Mouse (Mus musculus) lung, postnatal 0 days (tissue): ENCODE measurements at regions not wholly inside any gene's neighbourhood (a gene's known extent, or its start where the extent isn't known, plus 50 kb on each side); places are given as distances from the start of the nearest gene placed in this dataset.
"Not testable (repeated sequence)": the region's sequence is repeated elsewhere in the genome, so short reads cannot be mapped to it uniquely, and the experiment has no call there.

ENCODE experiments used
- ATAC-seq: fragments of 200-750 bp; cut with Nextera tagmentation; 2 replicates; pipeline ENCODE4 v1.8.0; 2017; ENCODE audit warnings: moderate library complexity
- DNase-seq: peaks from one replicate; pipeline ENCODE4 v3.0.0-alpha.2; 2016; ENCODE audit warnings: low spot score
- H3K27ac ChIP-seq: fragments of 300-500 bp; sonication (generic); 2 replicates; pipeline ENCODE4 v1.5.1; 2014; ENCODE audit warnings: antibody characterized with exemption, mild to moderate bottlenecking, low read length, mixed read lengths
- H3K27me3 ChIP-seq: fragments of 300-500 bp; sonication (generic); replicated peaks from 2 replicates; pipeline ENCODE4 v1.6.1; 2014; ENCODE audit warnings: low read length, mixed read lengths; ENCODE audit not compliant: insufficient read depth
- H3K36me3 ChIP-seq: fragments of 300-500 bp; sonication (generic); 2 replicates; pipeline ENCODE4 v1.6.1; 2014; ENCODE audit warnings: low read length, mixed read lengths; ENCODE audit not compliant: insufficient read depth
- H3K4me1 ChIP-seq: fragments of 300-500 bp; sonication (generic); 2 replicates; pipeline ENCODE4 v1.6.1; 2014; ENCODE audit warnings: antibody characterized with exemption, low read depth, low read length, mixed read lengths; ENCODE audit not compliant: insufficient read depth
- H3K4me2 ChIP-seq: fragments of 300-500 bp; sonication (generic); replicated peaks from 2 replicates; pipeline ENCODE4 v1.6.1; 2014; ENCODE audit warnings: low read depth, mild to moderate bottlenecking, low read length, moderate library complexity, mixed read lengths
- H3K4me3 ChIP-seq: fragments of 300-500 bp; sonication (generic); 2 replicates; pipeline ENCODE4 v1.5.1; 2014; ENCODE audit warnings: low read depth, low read length
- H3K9ac ChIP-seq: fragments of 300-500 bp; sonication (generic); replicated peaks from 2 replicates; pipeline ENCODE4 v1.6.1; 2014; ENCODE audit warnings: low read depth, mild to moderate bottlenecking
- H3K9me3 ChIP-seq: fragments of 300-500 bp; sonication (generic); 2 replicates; pipeline ENCODE4 v1.6.1; 2016; ENCODE audit warnings: low read length, mixed read lengths
- CTCF ChIP-seq: IDR thresholded peaks from 2 replicates; pipeline ENCODE4 v1.5.1; 2016; ENCODE audit warnings: antibody characterized with exemption, mild to moderate bottlenecking
- EP300 ChIP-seq: IDR thresholded peaks from 2 replicates; pipeline ENCODE4 v1.6.1; 2016; ENCODE audit warnings: antibody characterized with exemption, mild to moderate bottlenecking, control low read depth
- WGBS: fragments of 180-500 bp; shearing (Covaris S2); extraction: QIAGEN DNeasy Blood & Tissue Kit; methylation state at CpG from one replicate; pipeline ENCODE4 v1.1.7; 2014; 5-methylcytosine and 5-hydroxymethylcytosine counted together

GRCm38 (mm10) chr15:96078580-96078979, 208.7 kb upstream of the Arid2 start:
- Histone ChIP-seq H3K27ac (no peak overlapping the region), H3K4me3 (no peak overlapping the region), H3K27me3 (no peaks in the 10 kb centered on the region), H3K9ac (no peak overlapping the region), H3K4me2 (no peak overlapping the region), H3K4me1 (no peaks in the 10 kb centered on the region), H3K9me3 (no peaks in the 10 kb centered on the region), H3K36me3 (no peaks in the 10 kb centered on the region)
- DNase-seq (peak; percentile 16), ATAC-seq (peak; percentile 64)
- TF ChIP-seq CTCF (no peak), EP300 (no peak)
- 38% methylated on average over 2 of the region's 2 CpGs for WGBS

- no peak overlapping the region for H3K9ac ChIP-seq
- no peak for TF ChIP-seq CTCF
- TF ChIP-seq EP300, result peak; percentile 95
- WGBS, result 59% methylated on average over 9 of the region's 9 CpGs
Observed at GRCm38 (mm10) chr15:96089676-96090075, 197.6 kb upstream of the Arid2 start.

GRCm38 (mm10) chr15:96096438-96096837, 190.9 kb upstream of the Arid2 start:
- H3K27ac ChIP-seq, result no peak overlapping the region
- 85% methylated on average over 3 of the region's 3 CpGs for WGBS
- H3K9ac ChIP-seq, result no peak overlapping the region
- TF ChIP-seq CTCF (peak; percentile 39), EP300 (no peak)
- ATAC-seq (no peak), DNase-seq (no peak)
- H3K4me2 ChIP-seq, result no peak overlapping the region
- no peaks in the 10 kb centered on the region for H3K27me3 ChIP-seq
- H3K9me3 ChIP-seq, result no peaks in the 10 kb centered on the region
- no peaks in the 10 kb centered on the region for H3K4me1 ChIP-seq
- no peaks in the 10 kb centered on the region for H3K36me3 ChIP-seq
- no peak overlapping the region for H3K4me3 ChIP-seq

More at GRCm38 (mm10) chr15:96089676-96090075, 197.6 kb upstream of the Arid2 start:
- peak; percentile 79 for DNase-seq
- Histone ChIP-seq H3K27ac (no peak overlapping the region), H3K9me3 (no peaks in the 10 kb centered on the region), H3K4me1 (no peaks in the 10 kb centered on the region), H3K4me3 (no peak overlapping the region), H3K36me3 (no peaks in the 10 kb centered on the region), H3K4me2 (no peak overlapping the region), H3K27me3 (no peaks in the 10 kb centered on the region)
- ATAC-seq, result peak; percentile 94

GRCm38 (mm10) chr15:96098821-96099220, 188.5 kb upstream of the Arid2 start:
- H3K27ac ChIP-seq, result no peak overlapping the region
- TF ChIP-seq EP300, result no peak
- no peak for TF ChIP-seq CTCF
- H3K9me3 ChIP-seq, result no peaks in the 10 kb centered on the region
- no peak overlapping the region for H3K9ac ChIP-seq
- no peak for ATAC-seq
- no peaks in the 10 kb centered on the region for H3K36me3 ChIP-seq
- no peak overlapping the region for H3K4me2 ChIP-seq
- no peaks in the 10 kb centered on the region for H3K4me1 ChIP-seq
- 77% methylated on average over 5 of the region's 5 CpGs for WGBS
- H3K27me3 ChIP-seq, result no peaks in the 10 kb centered on the region
- no peak overlapping the region for H3K4me3 ChIP-seq
- no peak for DNase-seq

- not testable (repeated sequence) for H3K4me1 ChIP-seq, H3K36me3 ChIP-seq, H3K27me3 ChIP-seq, H3K27ac ChIP-seq, H3K4me3 ChIP-seq, DNase-seq, H3K9me3 ChIP-seq, H3K9ac ChIP-seq, H3K4me2 ChIP-seq
- peak; percentile 56 for ATAC-seq
- WGBS, result 43% methylated on average over 11 of the region's 13 CpGs
Observed at GRCm38 (mm10) chr15:96099844-96100640, 187.3 kb upstream of the Arid2 start.

GRCm38 (mm10) chr15:96103737-96104136, 183.6 kb upstream of the Arid2 start:
- Histone ChIP-seq H3K27ac (no peak overlapping the region), H3K9ac (no peak overlapping the region), H3K4me3 (no peak overlapping the region), H3K27me3 (no peaks in the 10 kb centered on the region), H3K9me3 (no peaks in the 10 kb centered on the region), H3K4me1 (no peaks in the 10 kb centered on the region), H3K36me3 (no peaks in the 10 kb centered on the region), H3K4me2 (no peak overlapping the region)
- TF ChIP-seq EP300 (0 out of 2 replicates have a peak, but pooled peaks have one; percentile 22), CTCF (no peak)
- peak; percentile 64 for DNase-seq
- ATAC-seq, result peak; percentile 82
- 35% methylated on average over 6 of the region's 6 CpGs for WGBS
